Mouse (Mus musculus) limb, embryonic 15.5 days (tissue): ENCODE results near the gene Defb11. TPM values are rescaled to one million over a fixed set of nuclear protein-coding genes. Genes with fewer than 3 reads are reported as not detected.
"Not testable (repeated sequence)": the region's sequence is repeated elsewhere in the genome, so short reads cannot be mapped to it uniquely, and the experiment has no call there.

ENCODE experiments used
- ATAC-seq: fragments of 200-750 bp; cut with Nextera tagmentation; 2 replicates; pipeline ENCODE4 v1.8.0; 2017; ENCODE audit warnings: low read depth, moderate TSS enrichment; ENCODE audit not compliant: insufficient number of reproducible peaks, low FRiP score, low TSS enrichment
- H3K27ac ChIP-seq: fragments of 300-500 bp; sonication (generic); 2 replicates; pipeline ENCODE4 v1.5.1; 2015; ENCODE audit warnings: moderate library complexity, mild to moderate bottlenecking, inconsistent platforms
- H3K27me3 ChIP-seq: fragments of 300-500 bp; sonication (generic); 2 replicates; pipeline ENCODE4 v1.6.1; 2015; ENCODE audit warnings: inconsistent platforms
- H3K36me3 ChIP-seq: fragments of 300-500 bp; sonication (generic); 2 replicates; pipeline ENCODE4 v1.6.1; 2015; ENCODE audit warnings: inconsistent platforms
- H3K4me1 ChIP-seq: fragments of 300-500 bp; sonication (generic); 2 replicates; pipeline ENCODE4 v1.6.1; 2015; ENCODE audit warnings: inconsistent platforms
- H3K4me2 ChIP-seq: fragments of 300-500 bp; sonication (generic); 2 replicates; pipeline ENCODE4 v1.6.1; 2015; ENCODE audit warnings: mild to moderate bottlenecking, inconsistent platforms
- H3K4me3 ChIP-seq: fragments of 300-500 bp; sonication (generic); 2 replicates; pipeline ENCODE4 v1.5.1; 2015; ENCODE audit warnings: mild to moderate bottlenecking, inconsistent platforms
- H3K9ac ChIP-seq: fragments of 300-500 bp; sonication (generic); 2 replicates; pipeline ENCODE4 v1.6.1; 2015; ENCODE audit warnings: inconsistent platforms
- H3K9me3 ChIP-seq: fragments of 300-500 bp; sonication (generic); 2 replicates; pipeline ENCODE4 v1.6.1; 2016; ENCODE audit warnings: inconsistent platforms
- WGBS: fragments of 180-500 bp; shearing (Covaris S2); methylation state at CpG from one replicate; pipeline ENCODE4 v1.1.7; 2015; 5-methylcytosine and 5-hydroxymethylcytosine counted together
- polyA plus RNA-seq: library from polyadenylated mRNA; unstranded; fragments of >200 nt; fragmentation: Nextera tagmentation; extraction: Ambion mirVana; gene quantifications from 2 replicates; pipeline ENCODE4 v1.2.1, GENCODE M21; 2015

Gene Defb11
- polyA plus RNA-seq, result not detected in 2 replicates

GRCm38 (mm10) chr8:21906290-21906689, at the start of gene Defb11:
Gene Defb11 (minus strand): TSS chr8:21906412.
- H3K4me3 ChIP-seq, H3K27me3 ChIP-seq, H3K27ac ChIP-seq, H3K9ac ChIP-seq, ATAC-seq, H3K4me2 ChIP-seq, H3K4me1 ChIP-seq, H3K36me3 ChIP-seq, H3K9me3 ChIP-seq: not testable (repeated sequence)

DNA sequence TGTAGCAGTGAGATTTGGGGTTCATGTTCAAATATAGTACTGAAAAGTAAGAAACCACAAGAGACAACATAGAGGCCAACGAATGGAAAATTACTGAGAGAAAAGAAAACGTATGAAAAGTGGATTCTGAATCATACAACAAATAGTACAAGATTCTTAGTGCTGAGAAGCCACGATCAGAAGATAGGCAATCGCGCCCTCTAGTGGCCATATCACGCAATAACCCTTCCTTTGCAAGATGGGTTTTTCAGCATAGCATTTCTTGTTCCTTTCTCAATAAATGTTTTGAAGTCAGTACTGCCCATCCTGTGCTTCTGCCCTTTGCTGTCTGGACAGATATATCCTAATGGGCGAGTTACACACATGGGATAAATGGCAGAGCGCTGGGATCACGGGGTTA, 49.1 kb upstream of the Defb11 start:
- Histone ChIP-seq H3K4me3 (no peak overlapping the region), H3K27ac (no peak overlapping the region), H3K27me3 (no peaks in the 10 kb centered on the region), H3K9ac (no peak overlapping the region), H3K4me2 (no peak overlapping the region), H3K36me3 (no peaks in the 10 kb centered on the region), H3K9me3 (no peaks in the 10 kb centered on the region), H3K4me1 (no peaks in the 10 kb centered on the region)
- WGBS, result 4% methylated on average over 9 of the region's 9 CpGs
- no peak for ATAC-seq

GRCm38 (mm10) chr8:21947311-21948017, 41.3 kb upstream of the Defb11 start:
- no peak overlapping the region for H3K4me3 ChIP-seq
- H3K4me2 ChIP-seq, result no peak overlapping the region
- H3K36me3 ChIP-seq, result no peaks in the 10 kb centered on the region
- H3K4me1 ChIP-seq, result no peaks in the 10 kb centered on the region
- no peak overlapping the region for H3K9ac ChIP-seq
- H3K27me3 ChIP-seq, result no peaks in the 10 kb centered on the region
- ATAC-seq, result no peak
- no peak overlapping the region for H3K27ac ChIP-seq
- no peaks in the 10 kb centered on the region for H3K9me3 ChIP-seq
- 73% methylated on average over 9 of the region's 9 CpGs for WGBS

DNA sequence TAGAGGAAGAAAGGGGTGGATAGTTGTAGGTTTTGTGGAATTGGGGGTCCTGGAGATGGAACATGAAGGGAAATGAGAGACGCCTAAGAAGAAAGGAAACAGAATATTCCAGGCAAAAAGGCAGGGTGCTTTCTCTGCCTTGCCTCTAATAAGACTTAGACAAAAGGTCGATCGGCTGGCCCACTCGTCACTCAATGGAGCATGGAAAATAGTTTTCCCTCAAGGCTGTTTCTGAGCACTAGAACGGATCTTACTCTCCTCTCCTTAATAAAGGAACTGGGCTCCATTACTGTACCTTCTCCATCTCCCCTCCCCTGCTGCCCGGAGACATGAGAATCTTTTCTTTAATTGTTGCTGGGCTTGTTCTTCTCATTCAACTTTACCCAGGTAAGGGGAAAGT, 40.2 kb upstream of the Defb11 start, which contains the start of gene Defb13:
Gene Defb13 (plus strand): TSS at position 301 of the 400 bp plus-strand sequence.
- no peak within 1 kb of the TSS for H3K4me3 ChIP-seq
- H3K9ac ChIP-seq, result no peak within 1 kb of the TSS
- no peak within 1 kb of the TSS for H3K4me2 ChIP-seq
- H3K9me3 ChIP-seq, result no peaks in the 10 kb centered on the region
- H3K36me3 ChIP-seq, result no peaks in the 10 kb centered on the region
- no peak within 1 kb of the TSS for H3K27ac ChIP-seq
- no peak for ATAC-seq
- no peaks in the 10 kb centered on the region for H3K4me1 ChIP-seq
- no peaks in the 10 kb centered on the region for H3K27me3 ChIP-seq
- WGBS, result 76% methylated on average over 6 of the region's 6 CpGs

GRCm38 (mm10) chr8:21938052-21938451, 31.8 kb upstream of the Defb11 start, which contains the start of gene Defb35:
Gene Defb35 (plus strand): TSS chr8:21938352.
- 83% methylated on average over 4 of the region's 4 CpGs for whole genome bisulfite sequencing
- not testable (repeated sequence) for H3K4me3 ChIP-seq, H3K4me1 ChIP-seq, H3K36me3 ChIP-seq, H3K4me2 ChIP-seq, H3K27me3 ChIP-seq, H3K9me3 ChIP-seq, H3K9ac ChIP-seq, ATAC-seq, H3K27ac ChIP-seq

DNA sequence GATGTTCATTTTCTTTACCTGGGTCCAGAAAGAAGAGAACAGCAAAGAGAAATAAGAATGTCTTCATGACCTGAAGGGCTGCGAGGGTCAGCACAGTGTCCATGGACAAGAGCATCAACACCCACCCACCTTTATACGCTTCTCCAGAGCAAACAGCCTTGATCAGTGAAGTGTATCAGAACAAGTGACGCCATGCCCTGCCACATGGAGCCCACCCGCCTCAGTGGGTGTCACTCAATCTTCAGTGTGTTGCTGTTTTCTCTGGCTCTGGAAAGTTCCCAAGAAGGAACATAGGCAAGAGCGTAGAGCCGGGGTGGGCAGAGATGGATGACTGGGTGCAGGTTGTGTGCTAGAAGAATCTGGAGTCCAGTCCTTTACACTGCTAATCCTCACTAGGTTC, 26.4 kb upstream of the Defb11 start, which contains the start of gene Defb15:
Gene Defb15 (minus strand): TSS at position 101 of the 400 bp plus-strand sequence.
- WGBS, result 89% methylated on average over 6 of the region's 6 CpGs

GRCm38 (mm10) chr8:21930754-21931153, 24.5 kb upstream of the Defb11 start:
- not testable (repeated sequence) for H3K4me2 ChIP-seq, H3K36me3 ChIP-seq, H3K9ac ChIP-seq, ATAC-seq, H3K9me3 ChIP-seq, H3K27me3 ChIP-seq, H3K4me3 ChIP-seq, H3K4me1 ChIP-seq, H3K27ac ChIP-seq
- WGBS, result 82% methylated on average over 3 of the region's 3 CpGs

More for the DNA sequence above, 26.4 kb upstream of the Defb11 start, which contains the start of gene Defb15:
- Histone ChIP-seq H3K27ac (no peak within 1 kb of the TSS), H3K27me3 (no peaks in the 10 kb centered on the region), H3K36me3 (no peaks in the 10 kb centered on the region), H3K9me3 (no peaks in the 10 kb centered on the region), H3K4me1 (no peaks in the 10 kb centered on the region), H3K4me3 (no peak within 1 kb of the TSS), H3K9ac (no peak within 1 kb of the TSS), H3K4me2 (no peak within 1 kb of the TSS)
- ATAC-seq, result no peak

- Histone ChIP-seq H3K4me2 (no peak overlapping the region), H3K4me1 (no peaks in the 10 kb centered on the region), H3K9ac (no peak overlapping the region), H3K27ac (no peak overlapping the region), H3K9me3 (no peaks in the 10 kb centered on the region), H3K36me3 (no peaks in the 10 kb centered on the region), H3K27me3 (no peaks in the 10 kb centered on the region), H3K4me3 (no peak overlapping the region)
- WGBS, result 73% methylated on average over 3 of the region's 3 CpGs
- no peak for ATAC-seq
Measured at GRCm38 (mm10) chr8:21915625-21916024, 9.4 kb upstream of the Defb11 start.

- H3K27ac ChIP-seq, result no peak overlapping the region
- H3K4me2 ChIP-seq, result no peak overlapping the region
- no peaks in the 10 kb centered on the region for H3K36me3 ChIP-seq
- no peaks in the 10 kb centered on the region for H3K4me1 ChIP-seq
- WGBS, result 23% methylated on average over 2 of the region's 2 CpGs
- no peak overlapping the region for H3K4me3 ChIP-seq
- H3K27me3 ChIP-seq, result no peaks in the 10 kb centered on the region
- H3K9me3 ChIP-seq, result no peaks in the 10 kb centered on the region
- ATAC-seq, result no peak
- H3K9ac ChIP-seq, result no peak overlapping the region
Measured at GRCm38 (mm10) chr8:21912554-21912953, 6.3 kb upstream of the Defb11 start.

GRCm38 (mm10) chr8:21911931-21912330, 5.7 kb upstream of the Defb11 start:
- Histone ChIP-seq H3K4me1 (no peaks in the 10 kb centered on the region), H3K36me3 (no peaks in the 10 kb centered on the region), H3K27me3 (no peaks in the 10 kb centered on the region), H3K9ac (no peak overlapping the region), H3K4me3 (no peak overlapping the region), H3K27ac (no peak overlapping the region), H3K9me3 (no peaks in the 10 kb centered on the region), H3K4me2 (no peak overlapping the region)
- no peak for ATAC-seq
- WGBS, result 10% methylated on average over 1 of the region's 1 CpGs

- H3K9me3 ChIP-seq, H3K36me3 ChIP-seq, H3K27ac ChIP-seq, H3K27me3 ChIP-seq, ATAC-seq, H3K4me2 ChIP-seq, H3K4me1 ChIP-seq, H3K4me3 ChIP-seq, H3K9ac ChIP-seq: not testable (repeated sequence)
Measured at GRCm38 (mm10) chr8:21885321-21885720, 20.9 kb downstream of the Defb11 start, which contains the start of gene Defb9. Gene Defb9 (minus strand): TSS chr8:21885421.

DNA sequence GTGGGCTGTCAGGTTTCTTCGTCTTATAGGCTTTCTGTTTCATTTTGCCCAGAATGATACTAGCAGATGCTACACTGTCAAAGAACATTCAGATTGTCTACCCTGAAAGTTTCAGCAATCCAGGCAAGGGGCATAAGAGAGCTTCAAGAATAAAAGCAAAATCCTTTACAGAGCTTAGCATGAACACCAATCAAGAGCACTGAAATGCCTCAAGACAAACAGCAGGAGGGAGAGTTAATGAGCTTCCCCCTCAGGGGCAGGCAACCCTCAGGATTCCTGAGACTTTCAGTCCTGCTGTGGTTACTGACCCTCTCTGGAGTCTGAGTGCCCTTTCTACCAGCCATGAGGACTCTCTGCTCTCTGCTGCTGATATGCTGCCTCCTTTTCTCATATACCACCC, 47.6 kb downstream of the Defb11 start, which contains the start of gene Defb10:
Gene Defb10 (plus strand): TSS at position 316 of the 400 bp plus-strand sequence.
- H3K4me2 ChIP-seq, H3K4me3 ChIP-seq, H3K27ac ChIP-seq, H3K9me3 ChIP-seq, H3K4me1 ChIP-seq, H3K27me3 ChIP-seq, H3K9ac ChIP-seq, ATAC-seq, H3K36me3 ChIP-seq: not testable (repeated sequence)
- WGBS, result 50% methylated on average over 1 of the region's 1 CpGs
